Mouse (Mus musculus) CH12.LX (cell line): Measurements from ENCODE around the gene Dlg2. TPM values are rescaled to one million over a fixed set of nuclear protein-coding genes. Genes with fewer than 3 reads are reported as not detected.
A peak's percentile ranks its signal among the peaks of the same experiment; 100 is the strongest.

ENCODE experiments used
- DNase-seq: peaks from one replicate; pipeline ENCODE4 v3.0.0-alpha.2; 2013; ENCODE audit errors: extremely low read depth
- H3K27ac ChIP-seq: 2 replicates; pipeline ENCODE4 v1.5.1; 2012; ENCODE audit warnings: low read depth, mild to moderate bottlenecking, control low read depth, moderate library complexity; ENCODE audit not compliant: insufficient read depth
- H3K27me3 ChIP-seq: replicated peaks from 2 replicates; pipeline ENCODE3; 2012; ENCODE audit warnings: inconsistent platforms
- H3K36me3 ChIP-seq, 2 experiments: replicated peaks in 1 of 2; 2 replicates each; pipeline versions ENCODE3 to v1.6.1; 2012; ENCODE audit warnings: inconsistent platforms in 1 of 2, low read length in 1 of 2, mild to moderate bottlenecking in 1 of 2, mixed read lengths in 1 of 2, moderate library complexity in 1 of 2; ENCODE audit not compliant: control insufficient read depth in 1 of 2, insufficient read depth in 1 of 2
- H3K4me1 ChIP-seq, 2 experiments: 2 replicates each; pipeline ENCODE4 v1.6.1; 2012; ENCODE audit warnings: inconsistent platforms in 1 of 2, moderate library complexity in 1 of 2; ENCODE audit not compliant: insufficient read depth in 2 of 2, control insufficient read depth in 1 of 2
- H3K4me2 ChIP-seq: 2 replicates; pipeline ENCODE4 v1.6.1; 2012; ENCODE audit warnings: low read depth, mild to moderate bottlenecking, control low read depth; ENCODE audit not compliant: poor library complexity, insufficient read depth, severe bottlenecking
- H3K4me3 ChIP-seq, 3 experiments: fragments of 150-350 bp in 1 of 3; sonication (generic) in 1 of 3; replicated peaks in 1 of 3; 2 replicates each; pipeline versions ENCODE3 to v1.5.1; 2011 to 2012; ENCODE audit warnings: low read depth in 2 of 3, low read length in 2 of 3, mild to moderate bottlenecking in 2 of 3, moderate library complexity in 2 of 3, control low read depth in 1 of 3, improper control_type of control experiment in 1 of 3, inconsistent platforms in 1 of 3, mixed read lengths in 1 of 3; ENCODE audit not compliant: poor library complexity in 1 of 3
- H3K79me2 ChIP-seq: replicated peaks from 2 replicates; pipeline ENCODE4 v1.6.1; 2012; ENCODE audit warnings: mild to moderate bottlenecking, moderate library complexity; ENCODE audit not compliant: control insufficient read depth, poor library complexity, insufficient read depth, severe bottlenecking; ENCODE audit errors: extremely low read depth
- H3K9ac ChIP-seq: 2 replicates; pipeline ENCODE4 v1.6.1; 2012; ENCODE audit warnings: low read depth, mild to moderate bottlenecking, control low read depth, moderate library complexity; ENCODE audit not compliant: insufficient read depth
- H3K9me3 ChIP-seq: replicated peaks from 2 replicates; pipeline ENCODE3; 2012; ENCODE audit warnings: low read length, inconsistent platforms, mixed read lengths
- BHLHE40 ChIP-seq: IDR thresholded peaks from 2 replicates; pipeline ENCODE4 v1.6.1; 2011; ENCODE audit warnings: mild to moderate bottlenecking, low read depth, low read length, improper control_type of control experiment
- CHD2 ChIP-seq: IDR thresholded peaks from 2 replicates; pipeline ENCODE4 v1.6.1; 2011; ENCODE audit warnings: low read length, improper control_type of control experiment
- CTCF ChIP-seq, 2 experiments: IDR thresholded peaks in 1 of 2; conservative IDR thresholded peaks in 1 of 2; 2 replicates each; pipeline ENCODE4 v1.5.1; 2011 to 2012; ENCODE audit warnings: low read depth in 2 of 2, low read length in 2 of 2, improper control_type of control experiment in 1 of 2, inconsistent platforms in 1 of 2, mild to moderate bottlenecking in 1 of 2, moderate library complexity in 1 of 2
- ELF1 ChIP-seq: IDR thresholded peaks from 2 replicates; pipeline ENCODE4 v1.6.1; 2014; ENCODE audit warnings: low read depth, mild to moderate bottlenecking, inconsistent platforms, low read length, improper control_type of control experiment
- ETS1 ChIP-seq: conservative IDR thresholded peaks from 2 replicates; pipeline ENCODE4 v1.6.1; 2012; ENCODE audit warnings: low read depth, mild to moderate bottlenecking, inconsistent platforms, low read length, improper control_type of control experiment, moderate library complexity
- GABPA ChIP-seq: IDR thresholded peaks from 2 replicates; pipeline ENCODE4 v1.6.1; 2012; ENCODE audit warnings: low read depth, low read length, improper control_type of control experiment, inconsistent platforms; ENCODE audit not compliant: insufficient replicate concordance
- HCFC1 ChIP-seq: IDR thresholded peaks from 2 replicates; pipeline ENCODE4 v1.6.1; 2012; ENCODE audit warnings: low read depth, mild to moderate bottlenecking, inconsistent platforms, low read length, improper control_type of control experiment
- JUND ChIP-seq: conservative IDR thresholded peaks from 2 replicates; pipeline ENCODE4 v1.6.1; 2011; ENCODE audit warnings: low read depth, low read length, improper control_type of control experiment
- KAT2A ChIP-seq: IDR thresholded peaks from 2 replicates; pipeline ENCODE4 v1.6.1; 2012; ENCODE audit warnings: low read length, improper control_type of control experiment, inconsistent platforms; ENCODE audit not compliant: insufficient replicate concordance
- MAZ ChIP-seq: IDR thresholded peaks from 2 replicates; pipeline ENCODE4 v1.6.1; 2012; ENCODE audit warnings: low read depth, mild to moderate bottlenecking, inconsistent platforms, low read length, improper control_type of control experiment, moderate library complexity
- MEF2A ChIP-seq: IDR thresholded peaks from 2 replicates; pipeline ENCODE4 v1.6.1; 2014; ENCODE audit warnings: low read depth, mild to moderate bottlenecking, inconsistent platforms, low read length, improper control_type of control experiment, borderline replicate concordance
- MYC ChIP-seq: IDR thresholded peaks from 2 replicates; pipeline ENCODE4 v1.6.1; 2011; ENCODE audit warnings: low read depth, mild to moderate bottlenecking, improper control_type of control experiment, low read length
- NRF1 ChIP-seq: IDR thresholded peaks from 2 replicates; pipeline ENCODE4 v1.6.1; 2014; ENCODE audit warnings: low read depth, mild to moderate bottlenecking, inconsistent platforms, low read length, improper control_type of control experiment, moderate library complexity
- PAX5 ChIP-seq: IDR thresholded peaks from 2 replicates; pipeline ENCODE4 v1.6.1; 2012; ENCODE audit warnings: low read length, inconsistent platforms, mixed read lengths
- POLR2AphosphoS2 ChIP-seq: IDR thresholded peaks from 2 replicates; pipeline ENCODE4 v1.6.1; 2011; ENCODE audit warnings: low read depth, low read length, improper control_type of control experiment
- RAD21 ChIP-seq: IDR thresholded peaks from 2 replicates; pipeline ENCODE4 v1.6.1; 2011; ENCODE audit warnings: low read depth, mild to moderate bottlenecking, low read length, improper control_type of control experiment, moderate library complexity
- RCOR1 ChIP-seq: conservative IDR thresholded peaks from 2 replicates; pipeline ENCODE4 v1.6.1; 2012; ENCODE audit warnings: low read depth, mild to moderate bottlenecking, inconsistent platforms, low read length, improper control_type of control experiment
- SMC3 ChIP-seq: IDR thresholded peaks from 2 replicates; pipeline ENCODE4 v1.6.1; 2011; ENCODE audit warnings: low read depth, low read length, improper control_type of control experiment
- TBP ChIP-seq: conservative IDR thresholded peaks from 2 replicates; pipeline ENCODE4 v1.6.1; 2011; ENCODE audit warnings: low read depth, low read length, improper control_type of control experiment
- TCF12 ChIP-seq: IDR thresholded peaks from 2 replicates; pipeline ENCODE4 v1.6.1; 2014; ENCODE audit warnings: low read depth, mild to moderate bottlenecking, inconsistent platforms, low read length, improper control_type of control experiment
- USF1 ChIP-seq: IDR thresholded peaks from 2 replicates; pipeline ENCODE4 v1.6.1; 2014; ENCODE audit warnings: low read depth, mild to moderate bottlenecking, inconsistent platforms, low read length, improper control_type of control experiment
- USF2 ChIP-seq: conservative IDR thresholded peaks from 2 replicates; pipeline ENCODE4 v1.6.1; 2011; ENCODE audit warnings: low read depth, low read length, improper control_type of control experiment
- ZKSCAN1 ChIP-seq: IDR thresholded peaks from 2 replicates; pipeline ENCODE4 v1.6.1; 2012; ENCODE audit warnings: low read depth, inconsistent platforms, low read length, improper control_type of control experiment, borderline replicate concordance
- ZMIZ1 ChIP-seq: IDR thresholded peaks from 2 replicates; pipeline ENCODE4 v1.6.1; 2012; ENCODE audit warnings: low read depth, mild to moderate bottlenecking, inconsistent platforms, low read length, improper control_type of control experiment
- ZNF384 ChIP-seq: IDR thresholded peaks from 2 replicates; pipeline ENCODE4 v1.6.1; 2012; ENCODE audit warnings: low read depth, low read length, improper control_type of control experiment, inconsistent platforms
- dilution Hi-C: fragments of 300-500 bp; cut with MboI; formaldehyde crosslinking; loops from 2 replicates; pipeline ENCODE4 v1.14.3; 2020; ENCODE audit warnings: low sequenced_read_pairs; ENCODE audit not compliant: extremely low pct_unique_long_range_greater_than_20kb, extremely low pct_ligation_motif_present
- in situ Hi-C: fragments of 300-500 bp; cut with MboI; formaldehyde crosslinking; loops from 3 replicates; pipeline ENCODE4 v1.14.3; 2019; ENCODE audit warnings: low sequenced_read_pairs, low pct_ligation_motif_present, low pct_unique_long_range_greater_than_20kb, mixed read lengths
- polyA plus RNA-seq: library from polyadenylated mRNA; unstranded; fragments of >175 nt; gene quantifications from 2 replicates; pipeline ENCODE4 v1.2.1, GENCODE M21; 2012; ENCODE audit warnings: low read depth; ENCODE audit not compliant: insufficient read length
- total RNA-seq, 2 experiments: library from RNA; depleted of rRNA; stranded (reverse); fragments of 300-350 nt in 1 of 2; fragments of >200 nt in 1 of 2; gene quantifications; 2 replicates each; pipeline ENCODE4 v1.2.3; 2012 to 2014

Dlg2 gene
- total and polyA plus RNA-seq, 3 experiments: 0.36 TPM; not detected in 2

DNA sequence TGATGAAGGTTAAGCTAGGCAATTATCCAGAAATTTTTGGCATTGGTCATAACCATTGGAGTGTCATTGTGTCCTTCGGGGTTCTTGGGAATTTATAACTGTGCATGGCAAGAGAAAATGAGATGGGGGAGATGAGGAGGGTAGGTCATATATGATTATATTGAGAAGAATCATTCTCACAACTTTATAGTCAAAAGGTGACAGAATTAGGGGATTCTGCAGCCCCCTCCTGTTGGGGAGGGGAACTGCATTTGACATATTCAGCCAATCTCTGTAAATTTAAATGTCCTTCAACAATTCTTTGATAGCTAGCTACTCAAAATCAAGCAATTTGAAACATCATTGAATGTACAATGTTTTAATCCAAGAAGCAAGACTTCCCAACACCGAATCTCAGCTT, 1201.5 kb downstream of the Dlg2 start:
- in situ Hi-C loops: no loop called here
- Histone ChIP-seq H3K27me3 (no peaks in the 10 kb centered on the region), H3K4me1 (no peaks in the 10 kb centered on the region)

DNA sequence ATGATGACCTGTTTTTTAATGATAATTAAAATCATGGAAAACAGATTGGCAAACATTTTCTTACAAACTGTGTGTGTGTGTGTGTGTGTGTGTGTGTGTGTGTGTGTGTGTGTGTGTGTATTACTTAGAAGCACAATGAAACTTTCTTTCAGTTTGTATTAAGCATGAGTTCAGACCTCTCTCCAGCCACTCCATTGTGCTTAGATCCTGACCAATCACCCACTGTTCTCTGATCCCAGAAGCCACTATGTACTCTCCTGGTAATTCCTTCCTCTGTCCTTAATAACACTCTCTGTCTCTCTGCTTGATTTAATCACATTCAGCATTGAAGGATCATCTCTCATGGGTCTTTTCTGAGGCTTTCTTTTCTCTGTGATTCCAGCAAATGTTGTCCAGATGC, 1211.5 kb downstream of the Dlg2 start:
- Histone ChIP-seq H3K9ac (no peak overlapping the region), H3K27ac (no peak overlapping the region), H3K4me1 (no peaks in the 10 kb centered on the region), H3K9me3 (no peaks in the 10 kb centered on the region), H3K79me2 (no peaks in the 10 kb centered on the region), H3K4me2 (no peak overlapping the region), H3K36me3 (no peaks in the 10 kb centered on the region), H3K4me3 (no peak overlapping the region), H3K27me3 (no peaks in the 10 kb centered on the region)
- dilution Hi-C loops (no loop called here), in situ Hi-C loops (no loop called here)
- DNase-seq: no peak
- TF ChIP-seq ZKSCAN1 (no peak), NRF1 (no peak), MEF2A (no peak), ETS1 (no peak), SMC3 (no peak), RCOR1 (no peak), PAX5 (no peak), ELF1 (no peak), POLR2AphosphoS2 (no peak), CHD2 (no peak), MAZ (no peak), ZMIZ1 (no peak), USF1 (no peak), MYC (no peak), GABPA (no peak), TBP (no peak), ZNF384 (no peak), RAD21 (no peak), JUND (no peak)
- TF ChIP-seq, all 38 proteins: peak for 0

More for the DNA sequence above, 1201.5 kb downstream of the Dlg2 start:
- Histone ChIP-seq H3K4me3 (no peak overlapping the region), H3K36me3 (no peaks in the 10 kb centered on the region), H3K79me2 (no peaks in the 10 kb centered on the region), H3K27ac (no peak overlapping the region), H3K9ac (no peak overlapping the region), H3K4me2 (no peak overlapping the region), H3K9me3 (no peaks in the 10 kb centered on the region)
- DNase-seq: no peak
- TF ChIP-seq USF1: no peak
- no peak for TF ChIP-seq TCF12
- TF ChIP-seq CTCF (conservative IDR thresholded peaks at IDR 0.05 in 1 of 2, IDR thresholded peaks at IDR 0.05 in 1 of 2; ENCODE audit: low read depth in 2 of 2, low read length in 2 of 2): peak in 1 of 2 experiments; percentile 20; a peak in 1 of 4 replicates
- TF ChIP-seq BHLHE40: no peak
- no peak for TF ChIP-seq ZMIZ1
- TF ChIP-seq KAT2A: no peak
- no peak for TF ChIP-seq ZKSCAN1
- no peak for TF ChIP-seq USF2
- no peak for TF ChIP-seq HCFC1
- dilution Hi-C loops: no loop called here
